Mouse (Mus musculus): ENCODE measurements at regions not wholly inside any gene's neighbourhood (a gene's known extent, or its start where the extent isn't known, plus 50 kb on each side); places are given as distances from the start of the nearest gene placed in this dataset.

DNA sequence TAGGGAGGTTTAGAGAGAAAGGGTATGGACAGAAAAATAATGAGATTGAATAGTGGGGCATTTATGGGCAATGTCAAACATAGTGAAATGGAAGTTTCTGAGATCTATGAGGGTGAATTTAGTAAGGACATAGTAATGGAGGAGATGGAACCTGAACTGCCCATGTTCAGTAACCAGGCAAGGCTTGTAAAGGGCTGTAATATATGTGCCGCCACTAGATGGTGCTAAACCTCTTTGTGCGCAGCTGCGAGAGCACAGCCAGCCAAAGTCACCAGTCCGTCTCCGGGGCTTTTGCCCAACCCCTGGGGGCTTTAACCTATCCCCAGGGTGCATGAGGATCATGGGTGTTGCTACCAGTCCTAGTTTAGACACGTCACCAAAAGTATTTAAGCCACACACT lies 77.7 kb upstream of the Vmn2r25 start:
- peak; percentile 35 for DNase-seq (ENCODE audit: low read depth, low spot score)

DNA sequence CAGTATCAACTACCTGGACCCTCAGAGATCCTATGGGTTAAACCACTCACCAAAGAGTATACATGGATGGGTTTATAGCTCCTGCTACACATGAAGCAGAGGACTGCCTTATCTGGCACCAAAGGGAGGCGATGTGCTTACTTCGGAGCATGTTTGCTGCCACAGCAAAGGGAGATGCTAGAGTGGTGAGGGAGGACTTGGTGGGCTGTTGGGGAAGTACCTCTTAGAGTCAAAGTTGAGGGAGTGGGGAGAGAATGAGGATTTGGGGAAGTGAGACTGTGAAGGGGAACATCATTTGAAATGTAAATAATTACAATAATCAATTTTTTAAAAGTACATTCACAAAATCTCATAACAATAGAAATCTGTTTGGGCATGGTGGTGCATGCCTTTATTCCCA lies 84.7 kb upstream of the Vmn2r25 start:
- no peak for DNase-seq (ENCODE audit: low read depth, low spot score)

DNA sequence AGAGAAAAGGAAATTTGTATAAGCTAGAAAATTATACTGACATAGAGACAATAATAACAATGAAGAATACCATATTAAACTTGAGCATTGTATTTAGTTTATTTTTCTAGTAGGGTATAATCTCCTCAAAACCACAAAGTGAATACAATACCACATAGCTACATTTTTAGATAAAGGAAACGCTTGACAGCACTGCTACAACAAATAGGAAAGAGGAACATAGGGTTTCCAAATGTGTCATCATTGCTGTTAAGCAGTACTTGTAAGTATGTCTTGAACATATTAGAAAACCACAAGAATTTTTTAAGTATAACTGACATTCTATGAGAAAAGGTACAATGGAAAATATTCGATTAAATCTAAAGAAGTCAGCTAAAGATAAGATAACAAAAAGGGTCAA lies 63.0 kb upstream of the Vmn2r26 start:
- no peak for DNase-seq (ENCODE audit: low read depth, low spot score)

DNA sequence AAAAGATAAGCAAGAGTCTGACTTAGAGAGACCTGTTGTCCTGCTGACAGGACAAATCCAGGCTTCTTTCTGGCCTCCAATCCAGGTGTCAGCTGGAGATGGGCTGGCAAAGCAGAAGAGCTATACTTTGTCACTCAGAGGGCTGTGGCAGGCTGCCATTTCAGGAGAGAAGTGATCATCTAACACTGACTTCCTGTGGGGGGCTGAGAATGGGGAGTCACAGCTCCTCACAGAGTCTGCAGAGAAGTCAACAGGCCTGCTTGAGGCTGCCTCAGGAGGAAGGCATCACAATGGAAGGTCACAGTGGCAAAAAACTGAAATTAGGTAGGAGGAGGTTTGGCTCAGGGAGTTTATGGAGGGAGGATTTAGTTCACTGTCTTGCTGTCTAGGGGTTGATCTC lies 53.2 kb upstream of the Vmn2r26 start:
- no peak for DNase-seq (ENCODE audit: low read depth, low spot score)
